Mouse (Mus musculus): ENCODE data around the gene Dph3. TPM values are rescaled to one million over a fixed set of nuclear protein-coding genes. Genes with fewer than 3 reads are reported as not detected.
A peak's percentile ranks its signal among the peaks of the same experiment; 100 is the strongest.
"Not testable (repeated sequence)": the region's sequence is repeated elsewhere in the genome, so short reads cannot be mapped to it uniquely, and the experiment has no call there.

Dph3 gene
- 10 to 100 TPM; 36.4 to 40.6 TPM for total RNA-seq (2021)

DNA sequence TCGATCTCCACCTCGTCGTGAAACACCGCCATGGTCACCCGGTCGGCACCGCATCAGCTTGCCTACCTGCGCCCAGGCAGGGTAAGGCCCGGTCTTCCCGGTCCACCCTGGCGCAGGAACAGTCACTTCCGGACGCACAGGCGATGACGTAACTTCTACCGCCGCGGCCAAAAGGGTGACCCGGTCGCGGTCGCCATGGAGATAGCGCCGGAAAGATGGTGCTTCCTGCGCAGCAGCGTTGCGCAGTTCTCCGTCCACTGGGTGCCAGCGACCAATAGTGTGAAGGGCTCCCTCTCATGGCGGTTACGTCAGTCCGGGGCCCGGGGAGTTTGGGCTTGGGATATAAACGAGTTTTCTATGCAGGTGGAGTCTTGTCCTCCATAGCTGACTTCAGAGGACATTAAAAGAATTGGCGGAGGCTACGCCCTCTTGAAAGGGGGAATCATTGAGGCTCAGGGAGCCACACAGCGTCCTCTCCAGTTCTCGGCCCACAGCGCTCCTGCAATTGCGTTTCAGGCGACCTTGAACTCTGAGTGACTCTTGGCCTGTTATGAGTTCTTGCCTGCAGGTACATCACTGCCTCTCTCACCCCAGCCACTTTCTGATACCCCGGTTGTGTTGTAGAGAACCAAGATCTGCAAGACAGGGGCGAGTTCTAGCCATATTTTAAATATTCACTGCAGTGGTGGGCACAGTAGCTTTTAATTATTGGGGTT, at the start of gene Dph3:
Gene Dph3 (minus strand): TSS at position 244 of the 716 bp plus-strand sequence.
- intact Hi-C loops (cut with DNase I) = no loop called here
- DNase-seq (ENCODE audit: extremely low spot score in 1 of 2, low spot score in 2 of 2) = peak; percentile 99

DNA sequence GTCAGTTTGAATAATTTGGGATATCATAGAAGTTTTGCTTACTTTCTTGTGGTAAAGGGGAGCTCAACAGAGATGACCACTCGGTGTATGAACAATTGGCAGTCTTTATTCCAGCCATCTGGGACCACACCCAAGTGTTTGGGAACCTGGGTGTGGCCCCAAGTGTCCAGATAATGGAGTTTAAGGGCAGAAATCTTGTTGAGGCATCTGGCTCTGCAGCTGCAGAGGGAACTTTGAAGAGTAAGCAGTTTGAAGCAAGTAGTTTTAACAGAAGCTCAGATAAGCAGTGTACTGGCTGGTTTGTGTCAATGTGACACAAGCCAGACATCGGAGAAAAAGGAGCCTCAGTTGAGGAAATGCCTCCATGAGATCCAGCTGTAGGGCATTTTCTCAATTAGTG, 48.8 kb upstream of the Dph3 start:
- no peak for DNase-seq (ENCODE audit: extremely low spot score in 1 of 2, low spot score in 2 of 2)
- intact Hi-C loops (cut with DNase I) = no loop called here

DNA sequence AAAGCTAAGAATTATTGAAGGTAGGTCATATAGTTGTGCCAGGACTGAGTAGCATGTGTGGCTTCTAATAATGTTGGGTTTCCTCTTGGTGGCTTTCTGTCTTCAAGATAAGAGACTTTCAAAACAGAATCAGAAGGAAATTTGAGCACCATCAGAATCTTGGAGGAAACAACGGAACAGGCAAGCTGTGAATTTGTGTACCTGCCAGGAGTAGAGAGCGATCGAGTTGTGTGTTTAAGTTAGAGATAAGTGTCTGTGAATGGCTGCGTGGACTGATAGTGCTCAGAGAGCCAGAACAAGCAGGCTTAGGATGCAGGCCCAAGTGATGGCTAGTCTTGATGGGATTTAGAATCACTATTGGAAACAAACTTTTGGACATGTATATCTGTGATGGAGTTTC, 46.3 kb upstream of the Dph3 start:
- intact Hi-C loops (cut with DNase I) = no loop called here

DNA sequence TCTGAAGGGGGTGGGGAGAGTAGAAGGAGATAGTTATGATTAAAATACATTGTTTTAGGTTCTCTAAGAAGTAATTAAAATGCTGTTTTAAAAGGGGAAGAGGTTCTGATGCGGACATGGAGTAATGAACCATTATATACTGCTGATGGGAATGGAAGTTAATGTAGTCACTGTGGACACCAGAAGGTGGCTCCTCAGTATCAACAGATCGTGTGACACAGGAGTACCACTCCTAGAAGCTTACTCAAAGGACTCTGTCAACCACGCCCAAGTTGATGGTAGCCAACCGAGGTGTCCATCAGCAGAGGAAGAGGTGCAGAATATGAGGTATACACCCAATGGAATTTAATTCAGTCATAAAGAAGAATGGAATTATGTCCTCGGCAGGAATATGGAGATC, 42.9 kb upstream of the Dph3 start:
- DNase-seq (ENCODE audit: extremely low spot score in 1 of 2, low spot score in 2 of 2) = no peak
- intact Hi-C loops (cut with DNase I) = no loop called here

More for the DNA sequence above, 46.3 kb upstream of the Dph3 start:
- no peak for DNase-seq (ENCODE audit: extremely low spot score in 1 of 2, low spot score in 2 of 2)

DNA sequence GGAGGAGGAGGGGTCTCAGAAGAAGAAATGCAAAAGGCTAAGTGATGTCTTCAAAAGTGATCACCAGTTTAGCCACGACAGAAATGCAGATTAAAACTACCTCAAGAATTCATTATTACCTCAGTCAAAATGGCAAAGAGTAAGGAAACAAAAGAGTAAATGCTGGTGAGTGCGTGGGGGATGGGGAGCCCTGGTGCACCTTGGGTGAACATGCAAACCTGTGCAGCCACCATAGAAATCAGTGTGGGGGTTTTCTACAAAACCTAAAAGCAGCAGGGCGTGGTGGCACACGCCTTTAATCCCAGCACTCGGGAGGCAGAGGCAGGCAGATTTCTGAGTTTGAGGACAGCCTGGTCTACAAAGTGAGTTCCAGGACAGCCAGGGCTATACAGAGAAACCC, 39.7 kb upstream of the Dph3 start:
- intact Hi-C loops (cut with DNase I); DNase-seq (ENCODE audit: extremely low spot score in 1 of 2, low spot score in 2 of 2): not testable (repeated sequence)

DNA sequence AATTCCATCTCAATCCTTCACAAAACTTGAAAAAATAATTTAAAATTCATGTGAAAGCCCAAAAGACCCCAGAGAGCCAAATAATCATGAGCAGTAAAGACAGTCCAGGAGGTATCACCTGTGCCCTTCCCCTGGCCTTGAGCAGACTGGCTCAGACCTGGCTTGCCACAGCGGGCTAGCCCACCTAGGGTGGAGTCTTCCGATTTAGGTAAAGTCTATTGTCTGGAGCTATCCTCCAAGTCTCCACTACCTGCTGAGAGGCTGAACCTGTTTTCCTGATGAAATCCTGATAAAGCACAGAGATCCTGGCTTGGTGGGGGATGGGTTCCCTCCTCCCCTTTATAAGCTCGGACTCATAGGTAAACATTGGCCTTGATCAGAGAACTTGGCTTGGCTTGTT, 38.7 kb upstream of the Dph3 start:
- intact Hi-C loops (cut with DNase I) = no loop called here
- no peak for DNase-seq (ENCODE audit: extremely low spot score in 1 of 2, low spot score in 2 of 2)

DNA sequence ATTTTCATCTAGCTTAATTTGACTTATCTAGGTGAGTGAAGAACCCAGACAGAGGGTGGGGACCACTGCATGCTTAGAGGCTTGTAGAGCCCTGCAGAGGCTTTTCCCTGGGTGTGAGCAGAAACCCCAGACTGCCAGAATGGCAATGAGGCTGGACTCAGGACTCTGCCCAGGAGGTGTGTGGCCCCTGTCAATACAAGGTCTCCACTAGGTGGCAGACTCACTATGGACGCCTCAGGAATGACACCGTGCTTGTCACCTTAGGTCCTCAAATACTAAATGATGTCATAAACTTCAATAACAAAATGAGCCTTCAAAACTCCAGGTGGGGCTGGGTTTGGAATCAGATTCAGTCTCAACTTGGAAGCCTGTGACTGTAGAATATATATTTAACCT, 36.4 kb upstream of the Dph3 start:
- peak in 1 of 2 experiments; percentile 30 for DNase-seq (ENCODE audit: extremely low spot score in 1 of 2, low spot score in 2 of 2)
- intact Hi-C loops (cut with DNase I) = no loop called here

DNA sequence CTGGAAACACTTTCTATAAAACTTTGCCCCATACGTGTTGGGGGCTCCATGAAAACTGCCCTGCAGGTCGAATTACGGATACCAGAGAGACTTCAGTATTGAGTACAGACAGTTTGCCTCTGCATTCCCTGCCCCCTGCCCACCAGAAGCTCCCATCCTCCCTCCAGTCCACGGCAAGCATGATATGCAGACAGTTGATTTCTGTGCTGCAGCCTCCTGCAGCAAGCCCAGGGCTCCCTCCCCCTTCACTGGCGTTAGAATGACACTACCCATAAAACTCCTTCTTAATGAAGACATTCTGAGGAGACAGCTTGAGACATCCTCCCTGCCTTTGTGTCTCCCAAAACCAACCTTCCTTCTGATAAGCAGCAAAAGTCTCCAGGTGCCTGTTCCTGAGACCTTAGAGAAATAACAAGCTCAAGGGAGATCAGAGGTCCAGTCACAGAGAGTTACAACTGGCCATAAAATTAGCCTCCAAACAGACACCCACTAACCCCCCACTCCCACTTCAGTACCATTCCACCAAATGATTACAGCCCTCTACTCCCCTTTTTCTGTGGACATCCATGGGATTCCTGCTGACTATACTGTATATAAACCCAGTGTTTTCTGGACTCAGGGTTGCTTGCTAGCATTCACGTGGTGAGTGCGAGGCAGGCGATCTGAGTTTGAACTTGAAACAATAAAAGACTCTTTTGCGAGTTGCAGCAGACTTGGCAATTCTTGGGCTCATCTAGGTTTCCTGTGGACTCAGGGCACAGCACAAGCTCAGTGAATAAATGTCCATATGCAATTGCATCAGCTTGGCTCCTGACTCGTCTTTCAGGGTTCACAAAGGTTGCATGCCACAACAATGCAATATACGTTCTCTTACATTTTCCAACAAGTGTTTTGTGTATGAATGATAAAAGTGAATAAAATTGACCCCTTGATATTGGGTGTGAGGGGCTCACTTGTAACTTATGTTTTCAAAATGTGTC, 35.7 kb upstream of the Dph3 start:
- intact Hi-C loops (cut with DNase I) = no loop called here
- no peak for DNase-seq (ENCODE audit: extremely low spot score in 1 of 2, low spot score in 2 of 2)

DNA sequence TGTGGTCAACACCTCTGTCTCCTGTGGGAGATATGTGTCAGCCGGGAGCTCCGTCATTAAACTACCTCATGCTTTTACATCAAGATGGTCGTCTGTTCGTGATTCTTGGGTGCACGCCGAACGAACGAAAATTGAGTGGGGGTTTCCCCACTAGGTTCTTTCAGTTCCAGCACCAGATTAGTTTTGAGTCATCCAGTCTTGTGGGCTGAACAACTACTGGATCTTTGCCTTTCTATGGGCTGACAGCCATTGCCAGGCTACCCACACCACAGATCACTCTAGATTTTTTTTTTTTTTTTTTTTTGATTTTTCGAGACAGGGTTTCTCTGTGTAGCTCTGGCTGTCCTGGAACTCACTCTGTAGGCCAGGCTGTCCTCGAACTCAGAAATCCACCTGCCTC, 26.6 kb upstream of the Dph3 start:
- DNase-seq (ENCODE audit: extremely low spot score in 1 of 2, low spot score in 2 of 2); intact Hi-C loops (cut with DNase I): not testable (repeated sequence)

DNA sequence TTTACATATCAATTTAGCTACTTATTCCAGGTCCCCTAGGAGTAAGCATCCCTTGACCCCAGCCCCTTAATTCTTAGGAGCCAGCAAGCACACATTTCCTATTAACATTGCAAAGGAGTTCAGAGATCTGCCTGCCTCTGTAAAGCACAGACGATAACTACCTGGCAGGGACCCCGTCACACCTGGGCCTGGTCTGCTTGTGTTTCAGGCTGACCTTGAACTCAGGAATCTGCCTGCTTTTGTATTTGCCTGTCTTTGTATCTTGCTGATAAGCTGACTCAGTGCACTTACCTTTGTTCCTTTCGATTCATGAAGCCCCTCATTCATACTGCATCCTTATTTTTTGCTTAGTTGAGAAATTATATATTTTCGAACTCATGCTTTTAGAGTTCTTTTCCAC, 21.4 kb upstream of the Dph3 start:
- intact Hi-C loops (cut with DNase I) = no loop called here
- no peak for DNase-seq (ENCODE audit: extremely low spot score in 1 of 2, low spot score in 2 of 2)

DNA sequence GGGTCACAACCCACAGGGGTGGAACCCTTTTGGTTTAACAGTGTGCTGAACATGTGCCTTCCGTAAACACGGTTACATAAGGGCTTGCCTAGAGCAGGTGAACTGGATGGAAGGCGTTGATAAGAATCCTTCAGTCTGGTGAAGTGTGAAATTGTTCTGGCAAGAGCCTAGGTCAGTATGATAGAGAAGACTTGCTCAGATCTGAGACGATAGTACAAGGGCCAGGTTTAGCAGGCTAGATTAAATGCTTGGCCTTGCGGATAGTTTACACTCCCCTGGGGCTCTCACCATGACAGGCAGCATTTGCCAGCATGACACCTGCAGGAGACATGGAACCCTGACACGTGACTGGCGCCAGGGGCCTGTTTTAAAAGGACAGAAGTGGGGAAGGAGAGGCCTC, 20.1 kb upstream of the Dph3 start:
- DNase-seq (ENCODE audit: extremely low spot score in 1 of 2, low spot score in 2 of 2) = no peak
- intact Hi-C loops (cut with DNase I) = no loop called here

DNA sequence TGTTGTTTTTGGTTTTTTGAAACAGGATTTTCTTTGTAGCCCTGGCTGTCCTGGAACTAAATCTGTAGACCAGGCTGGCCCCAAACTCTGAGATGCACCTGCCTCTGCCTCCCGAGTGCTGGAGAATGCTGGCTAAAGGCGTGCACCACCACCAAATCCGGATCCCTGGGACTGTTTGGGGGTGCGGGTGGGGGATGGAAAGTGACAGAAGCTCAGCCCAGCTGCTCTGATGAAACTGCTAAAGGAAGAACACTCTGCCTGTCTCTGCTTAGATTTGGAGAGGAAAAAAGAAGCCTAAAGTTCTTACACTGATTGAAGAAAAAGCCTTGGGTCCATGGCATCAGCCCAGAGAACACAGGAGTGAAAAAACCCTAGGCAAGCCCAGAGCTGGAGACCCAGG, 18.0 kb upstream of the Dph3 start:
- no peak for DNase-seq (ENCODE audit: extremely low spot score in 1 of 2, low spot score in 2 of 2)
- intact Hi-C loops (cut with DNase I) = no loop called here

DNA sequence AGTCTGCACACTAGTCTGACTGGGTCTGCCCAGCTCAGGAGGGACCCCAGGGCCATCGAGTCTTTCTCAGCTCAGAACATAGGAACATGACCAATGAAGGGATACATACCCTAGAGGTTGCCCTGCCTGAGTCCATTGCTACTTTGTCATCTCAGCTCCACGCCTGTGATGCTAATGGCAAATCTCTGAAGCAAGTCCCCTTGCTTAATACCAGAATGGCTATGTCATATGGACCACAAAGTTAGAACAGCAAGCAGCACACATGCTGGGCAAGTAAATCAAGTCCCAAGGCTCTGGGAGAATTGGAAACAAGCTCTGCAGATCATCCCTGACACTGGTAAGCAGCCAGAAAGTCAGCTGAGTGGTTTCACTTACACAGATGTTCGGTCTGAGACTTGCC, 13.4 kb upstream of the Dph3 start:
- intact Hi-C loops (cut with DNase I) = no loop called here
- no peak for DNase-seq (ENCODE audit: extremely low spot score in 1 of 2, low spot score in 2 of 2)

DNA sequence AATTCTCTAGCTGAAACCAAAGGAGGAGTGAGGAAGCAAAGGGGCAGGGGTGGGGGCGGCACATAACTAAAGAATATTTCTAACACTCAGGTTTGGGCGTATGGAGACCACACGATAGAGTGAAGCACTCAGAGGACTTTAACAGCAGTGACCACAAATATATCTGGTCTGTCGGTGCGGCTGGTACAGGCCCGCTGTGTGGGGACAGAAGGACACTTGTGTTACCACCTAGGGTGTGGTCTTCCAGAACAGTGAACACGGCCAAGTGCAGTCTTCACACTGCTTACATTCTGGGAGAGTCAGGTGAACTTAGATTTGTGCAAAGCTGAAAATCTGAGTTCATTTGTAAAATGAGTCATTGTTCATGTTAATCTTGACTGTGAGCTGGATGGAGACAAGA, 12.2 kb upstream of the Dph3 start:
- intact Hi-C loops (cut with DNase I) = no loop called here
- no peak for DNase-seq (ENCODE audit: extremely low spot score in 1 of 2, low spot score in 2 of 2)

DNA sequence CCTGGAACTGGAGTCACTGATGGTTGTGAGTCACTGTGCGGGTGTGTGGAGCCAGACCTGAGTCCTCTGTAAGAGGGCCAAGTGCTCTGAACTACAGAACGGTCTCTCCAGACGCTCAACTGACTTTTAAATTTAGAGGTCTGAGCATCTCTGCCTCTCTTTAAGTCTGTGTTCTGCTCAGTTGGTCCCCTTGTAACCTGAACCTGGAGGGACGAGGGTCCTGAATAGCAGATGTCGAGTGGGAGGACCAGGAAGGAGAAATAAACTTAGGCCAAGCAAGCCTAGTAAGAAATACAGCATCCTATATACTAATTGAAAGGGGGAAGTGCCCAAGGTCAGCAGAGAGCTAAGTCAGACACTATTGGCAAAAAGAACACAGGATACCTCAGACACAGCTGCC, 11.2 kb upstream of the Dph3 start:
- no peak for DNase-seq (ENCODE audit: extremely low spot score in 1 of 2, low spot score in 2 of 2)

DNA sequence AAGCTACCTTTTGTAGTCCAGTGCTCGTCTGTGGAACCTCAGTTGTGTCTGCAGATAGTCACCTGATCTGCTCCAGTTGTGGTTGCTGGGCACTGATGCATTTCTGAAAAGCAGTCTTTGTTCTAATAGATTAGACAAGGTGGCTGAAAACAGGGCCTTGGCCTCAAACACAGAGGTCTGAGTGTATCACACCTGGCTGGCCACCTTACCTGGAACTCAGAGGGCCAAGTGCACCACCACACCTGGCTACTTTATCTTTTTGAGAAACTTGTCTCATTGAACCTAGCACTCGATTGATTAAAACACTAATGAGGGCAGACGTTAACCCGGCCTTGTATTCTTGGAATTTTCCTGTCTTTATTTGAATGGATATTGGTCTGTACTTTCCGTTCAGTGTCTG, 10.1 kb upstream of the Dph3 start:
- intact Hi-C loops (cut with DNase I) = no loop called here

More for the DNA sequence above, 11.2 kb upstream of the Dph3 start:
- intact Hi-C loops (cut with DNase I) = no loop called here

DNA sequence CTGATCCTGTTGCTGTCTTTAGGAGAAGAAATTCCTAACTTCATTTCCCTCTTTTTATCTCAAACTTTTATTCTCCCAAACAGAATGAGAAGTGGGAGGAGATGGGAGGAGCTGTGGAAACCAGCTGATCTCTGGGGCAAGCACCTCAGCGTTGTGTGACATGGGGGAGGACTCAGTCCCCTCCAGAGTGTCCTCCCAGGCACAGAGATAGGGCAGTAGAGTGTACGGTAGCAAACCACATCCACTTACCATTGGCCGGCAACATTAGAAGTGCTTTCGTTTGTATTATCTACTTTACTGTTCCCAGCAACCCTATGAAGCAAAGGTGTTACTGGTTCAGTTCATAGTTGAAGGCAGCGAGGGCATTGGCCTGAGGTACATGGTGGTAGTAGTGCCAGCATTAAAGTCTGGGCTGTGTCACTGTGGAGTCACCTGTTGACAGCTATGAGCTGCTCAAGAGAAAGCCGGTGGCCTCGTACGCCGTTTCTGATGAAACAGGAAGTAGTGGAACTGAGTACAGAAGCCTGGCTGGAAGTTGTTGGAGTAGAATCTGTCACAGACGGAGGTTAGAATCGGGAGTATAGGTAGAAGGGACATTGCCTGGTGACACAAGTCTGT, 8.1 kb upstream of the Dph3 start:
- no peak for DNase-seq (ENCODE audit: extremely low spot score in 1 of 2, low spot score in 2 of 2)
- intact Hi-C loops (cut with DNase I) = no loop called here

More for the DNA sequence above, 10.1 kb upstream of the Dph3 start:
- DNase-seq (ENCODE audit: extremely low spot score in 1 of 2, low spot score in 2 of 2) = no peak

DNA sequence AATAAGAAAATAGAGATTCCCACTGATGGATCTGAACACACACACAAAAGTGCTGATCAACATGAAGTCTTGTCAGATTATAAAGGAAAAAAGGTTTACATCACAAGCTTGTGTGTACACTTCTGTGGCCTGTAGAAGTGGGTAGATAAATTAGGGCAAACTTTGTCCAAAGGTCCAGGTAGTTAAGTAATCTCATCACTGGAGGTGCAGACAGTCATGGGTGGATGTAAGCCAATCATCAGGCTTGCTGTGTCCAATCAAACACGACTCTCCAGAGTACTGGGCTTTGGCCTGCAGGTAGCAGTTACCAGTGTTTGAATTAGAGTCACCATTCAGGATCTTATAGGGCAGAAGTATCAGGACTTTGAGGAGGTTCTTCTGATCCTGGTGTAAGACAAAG, 7.5 kb upstream of the Dph3 start:
- intact Hi-C loops (cut with DNase I) = no loop called here
- no peak for DNase-seq (ENCODE audit: extremely low spot score in 1 of 2, low spot score in 2 of 2)

DNA sequence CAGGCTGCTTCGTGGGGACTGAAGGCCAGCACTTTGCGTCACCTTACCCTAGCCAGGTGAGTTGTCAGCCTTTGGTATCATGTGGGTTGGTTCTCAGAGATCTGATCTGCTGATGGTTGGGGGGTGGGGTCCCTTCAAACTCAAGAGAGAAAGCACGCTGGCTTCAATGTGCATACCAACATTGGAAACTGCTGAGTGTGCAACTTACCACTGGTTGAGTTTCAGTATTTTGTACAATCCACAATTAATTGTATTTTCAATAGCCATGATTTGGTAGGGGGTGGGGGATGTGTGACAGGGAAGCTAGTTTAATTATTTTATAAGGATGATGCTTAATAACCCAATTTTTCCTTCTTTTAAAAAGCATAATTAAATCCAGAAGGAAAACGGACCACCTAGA, 6.2 kb upstream of the Dph3 start:
- intact Hi-C loops (cut with DNase I) = no loop called here
- no peak for DNase-seq (ENCODE audit: extremely low spot score in 1 of 2, low spot score in 2 of 2)

DNA sequence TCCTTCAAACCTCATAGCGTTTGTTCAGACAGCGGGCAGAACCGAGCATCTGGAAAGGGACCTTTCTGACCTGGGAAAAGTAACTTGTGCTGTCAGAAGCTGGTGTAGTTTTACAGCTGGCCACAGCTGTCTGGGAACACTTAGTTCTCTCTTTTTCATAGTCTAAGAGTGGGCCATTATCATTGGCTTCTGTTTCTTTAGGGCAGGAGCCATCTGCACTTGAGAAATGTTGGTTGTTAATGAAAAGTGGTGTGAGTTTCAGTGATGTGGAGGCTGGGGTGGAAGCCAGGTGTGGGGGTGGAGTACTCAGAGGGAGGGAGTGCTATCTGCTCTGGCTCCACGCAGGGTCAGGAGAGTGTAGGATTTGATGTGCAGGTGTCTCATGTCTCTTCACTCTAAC, 5.6 kb upstream of the Dph3 start:
- no peak for DNase-seq (ENCODE audit: extremely low spot score in 1 of 2, low spot score in 2 of 2)
- intact Hi-C loops (cut with DNase I) = no loop called here
